Mouse (Mus musculus) kidney, postnatal 25 days (tissue): ENCODE results near the gene Cyp2j13.
"Not testable (repeated sequence)": the region's sequence is repeated elsewhere in the genome, so short reads cannot be mapped to it uniquely, and the experiment has no call there.

Experiments used
- DNase-seq, 2 experiments: peaks; one replicate each; pipeline ENCODE4 v3.0.0; 2021; ENCODE audit warnings: mixed read lengths in 2 of 2

The Cyp2j13 gene

DNA sequence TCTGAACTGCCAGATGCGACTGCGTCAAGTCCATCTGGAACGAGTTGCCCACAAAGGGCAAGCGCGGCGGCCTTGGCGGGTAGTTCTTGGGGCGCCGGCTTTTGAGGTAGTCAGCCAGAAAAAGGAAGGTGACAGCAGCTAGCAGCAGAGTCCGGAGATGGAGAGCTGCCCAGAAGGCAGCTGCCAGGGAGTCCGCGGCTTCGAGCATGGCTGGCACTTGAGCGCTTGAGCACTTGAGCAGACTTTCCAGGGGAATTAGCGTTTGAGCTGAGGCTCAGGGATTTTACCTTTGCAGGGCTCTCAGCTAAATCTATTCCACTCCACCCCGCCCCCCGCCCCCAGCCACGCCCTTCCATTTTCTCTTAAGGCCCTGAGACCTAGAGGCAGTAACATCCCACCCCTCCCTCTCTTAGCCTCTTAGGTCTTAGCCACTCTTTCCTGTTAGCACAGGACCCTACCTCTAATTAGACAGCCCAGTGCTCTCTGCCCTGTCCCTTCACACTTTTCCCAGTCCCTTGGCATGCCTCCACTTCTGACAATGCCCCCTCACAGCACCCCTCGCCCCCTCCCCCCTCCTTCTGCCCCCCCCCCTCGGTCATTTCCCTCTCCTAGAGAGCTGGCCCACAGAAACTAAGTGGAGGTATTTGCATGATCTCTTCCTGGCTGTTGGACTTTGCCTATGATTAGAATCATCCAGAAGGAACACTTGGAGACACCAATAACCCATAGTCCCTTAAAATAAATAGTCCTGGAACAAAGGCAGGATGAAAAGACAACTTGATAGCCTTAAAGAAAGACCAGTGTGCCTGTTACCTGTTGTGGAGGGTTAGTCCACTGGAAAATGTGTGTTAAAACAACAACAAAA, at the start of gene Cyp2j13:
Cyp2j13 (minus strand) TSS at position 286 of the 865 bp plus-strand sequence.
- DNase-seq, result peak; percentile 36 to 52

DNA sequence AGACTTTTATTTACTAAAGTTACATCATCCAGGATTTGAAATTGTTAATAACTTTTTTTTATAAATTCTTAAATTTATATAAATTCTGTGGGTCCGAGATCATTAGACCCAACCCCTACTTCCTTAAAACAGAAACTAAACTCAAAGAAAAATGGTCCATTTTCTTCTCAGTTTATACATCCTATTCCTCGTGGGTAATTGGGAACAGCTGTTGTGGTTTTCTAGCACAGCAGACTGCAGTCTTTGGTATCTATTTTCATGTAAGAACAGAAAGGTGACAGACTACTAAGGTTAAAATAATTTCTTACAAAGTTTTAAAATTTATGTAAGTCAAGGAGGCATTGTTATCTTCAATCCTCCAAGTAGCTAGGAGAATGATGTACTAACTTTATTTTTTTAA, 19.5 kb upstream of the Cyp2j13 start:
- no peak for DNase-seq

DNA sequence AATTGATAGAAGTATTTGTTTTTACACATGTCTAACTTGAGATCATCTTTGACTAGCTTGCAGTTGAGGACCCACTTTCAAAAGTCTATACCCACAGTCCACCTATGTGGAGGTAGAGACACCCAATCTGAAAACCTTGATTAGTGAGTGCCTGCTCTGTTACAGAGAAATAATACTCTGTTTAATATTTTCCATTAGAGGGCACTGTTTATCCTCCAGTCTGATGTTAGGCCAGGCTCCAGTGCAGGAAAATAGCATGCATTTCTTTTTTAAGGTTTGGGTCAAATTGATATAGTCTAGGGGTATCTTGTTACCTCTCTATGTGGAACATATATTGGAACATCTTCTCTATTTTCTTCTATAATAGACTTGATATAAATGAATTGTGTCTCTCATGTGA, 14.5 kb upstream of the Cyp2j13 start:
- DNase-seq, result no peak

DNA sequence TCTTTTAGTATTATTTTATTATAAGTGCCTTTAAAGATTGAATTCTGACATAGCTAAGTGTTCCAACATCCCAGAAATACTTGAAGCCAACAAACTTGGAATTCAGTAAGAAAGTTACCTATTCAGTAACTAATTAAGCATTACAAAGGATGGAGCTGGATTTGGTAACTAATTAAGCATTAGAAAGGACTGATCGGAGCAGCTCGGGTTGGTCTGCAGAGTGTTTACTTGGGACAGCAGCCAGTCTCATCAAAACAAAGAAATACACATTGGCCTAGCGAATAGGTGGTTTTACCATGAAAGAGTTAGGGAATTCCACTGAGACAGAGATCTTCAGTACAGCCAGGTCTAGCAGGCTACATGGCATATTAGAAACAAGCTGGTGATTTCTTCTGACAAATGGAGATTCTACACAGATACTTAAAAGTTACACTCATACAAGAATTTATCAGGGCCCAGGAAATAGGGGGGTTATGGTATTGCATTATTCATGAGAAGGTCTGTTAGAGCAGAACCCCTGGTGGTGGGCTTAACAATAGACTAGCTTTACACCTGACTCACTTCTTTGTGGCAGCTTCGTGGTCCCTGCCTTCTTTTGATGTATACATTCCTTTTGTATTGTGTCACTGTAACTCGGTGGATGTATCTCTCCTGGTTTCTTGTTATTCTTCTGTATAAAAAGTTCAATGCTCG, 12.2 kb upstream of the Cyp2j13 start:
- peak in 1 of 2 experiments; percentile 11 for DNase-seq

DNA sequence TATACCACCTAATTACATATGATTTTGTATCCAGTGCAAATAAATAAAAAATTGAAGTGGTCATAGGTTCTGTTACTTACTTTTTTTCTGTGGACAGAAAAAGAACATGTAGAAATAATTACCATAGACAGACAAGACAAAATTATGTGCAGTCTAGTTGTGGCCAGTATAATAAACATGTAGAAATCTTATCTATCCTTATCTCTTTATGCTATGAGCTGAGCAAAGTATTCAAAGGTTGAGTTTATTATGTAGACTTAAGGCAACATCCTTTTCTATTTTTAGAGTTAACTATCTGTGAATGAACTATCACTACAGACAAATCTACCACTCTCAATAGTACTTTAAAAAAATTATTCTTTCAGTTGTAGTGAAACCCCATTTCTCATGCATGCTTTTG, 962 bp upstream of the Cyp2j13 start:
- no peak for DNase-seq

DNA sequence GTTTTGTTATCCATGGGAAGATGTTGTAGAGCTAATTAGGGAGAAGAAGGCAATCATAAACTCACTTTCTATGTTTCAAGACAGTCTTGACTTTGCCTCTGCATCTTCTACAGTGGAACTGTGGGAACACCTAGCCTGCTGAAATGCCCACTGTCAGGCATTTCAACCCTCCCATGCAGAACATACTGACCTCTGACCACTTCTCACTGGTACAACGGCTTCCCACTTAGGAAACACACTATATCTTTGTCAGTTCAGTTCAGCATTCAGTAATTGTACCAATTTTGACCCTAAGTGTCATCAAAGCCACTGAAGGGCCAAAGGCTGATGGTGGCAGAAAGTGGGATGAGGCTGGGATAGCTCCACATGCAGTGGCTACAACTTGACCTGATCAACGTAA, 15.3 kb downstream of the Cyp2j13 start:
- DNase-seq, result no peak

DNA sequence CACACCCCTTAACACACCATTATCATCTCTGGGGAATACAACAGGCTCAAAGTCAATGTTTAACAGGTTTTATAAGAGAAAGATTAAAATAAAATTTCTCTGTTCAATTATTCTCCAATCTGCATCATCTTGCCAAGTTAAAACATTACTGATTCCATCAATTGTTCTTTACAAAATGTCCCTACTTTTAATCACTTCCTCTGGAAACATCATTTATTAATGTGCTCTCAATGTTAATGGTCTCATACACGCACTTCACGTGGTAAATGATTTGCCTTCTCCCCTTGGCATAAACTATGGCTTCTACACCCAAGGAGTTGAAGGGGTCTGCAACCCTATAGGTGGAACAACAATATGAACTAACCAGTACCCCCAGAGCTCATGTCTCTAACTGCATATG, 17.2 kb downstream of the Cyp2j13 start:
- DNase-seq, result no peak

DNA sequence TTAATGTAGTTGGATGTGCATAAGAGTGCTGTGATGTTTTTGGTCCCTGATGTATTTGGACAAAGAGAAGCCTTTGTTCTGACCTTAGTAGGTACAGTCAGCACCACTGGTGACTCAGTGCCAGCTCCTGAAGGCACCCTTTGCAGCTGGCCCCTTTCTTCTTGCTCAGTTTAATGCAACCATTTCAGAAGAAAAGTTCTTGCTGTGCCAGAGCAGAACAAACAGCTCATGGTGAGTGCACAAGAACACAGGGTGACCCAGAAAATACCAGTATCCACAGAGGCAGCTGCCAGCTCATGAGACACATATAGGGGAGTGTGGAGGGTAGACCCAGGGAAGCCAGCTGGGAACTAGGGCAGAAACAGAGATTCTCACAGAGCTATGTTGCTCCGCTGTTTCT, 48.9 kb downstream of the Cyp2j13 start:
- no peak for DNase-seq

DNA sequence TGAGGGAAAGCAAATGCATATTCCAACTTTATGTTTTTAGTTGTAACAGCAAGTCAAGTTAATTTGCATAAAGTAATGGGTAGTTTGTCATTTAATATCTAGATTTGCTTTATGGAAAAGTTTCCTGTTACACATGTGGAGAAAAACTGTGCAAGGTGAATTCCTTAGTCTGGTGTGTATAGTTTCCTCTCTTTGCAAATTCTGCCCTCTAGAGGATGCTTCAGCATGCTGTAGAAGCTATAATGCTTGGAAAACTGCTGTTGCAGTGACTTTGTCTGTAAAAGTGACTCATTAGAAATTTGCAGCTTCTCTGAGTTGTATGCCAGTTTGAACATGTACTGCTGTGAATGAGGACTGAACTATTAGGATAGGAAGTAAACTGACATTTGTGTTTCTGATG, 54.5 kb downstream of the Cyp2j13 start:
- peak in 1 of 2 experiments; percentile 9 for DNase-seq

DNA sequence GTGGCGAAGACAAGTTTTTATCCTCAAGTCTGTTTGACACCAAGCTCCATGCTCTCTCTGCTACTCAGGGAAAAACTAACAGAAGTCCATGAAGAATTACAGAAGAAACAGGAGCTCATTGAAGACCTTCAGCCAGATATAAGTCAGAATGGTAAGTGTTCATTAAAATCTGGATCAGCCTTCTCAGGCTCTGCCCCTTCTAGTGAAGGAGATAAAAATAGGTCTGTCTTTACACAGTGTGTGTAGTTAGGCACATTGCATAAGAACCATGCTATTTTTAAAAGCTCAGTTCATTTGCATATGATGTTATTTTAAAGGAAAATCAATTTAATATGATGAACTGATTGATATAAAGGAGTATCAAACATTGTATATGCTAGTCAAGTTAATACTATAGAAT, 60.5 kb downstream of the Cyp2j13 start:
- no peak for DNase-seq

DNA sequence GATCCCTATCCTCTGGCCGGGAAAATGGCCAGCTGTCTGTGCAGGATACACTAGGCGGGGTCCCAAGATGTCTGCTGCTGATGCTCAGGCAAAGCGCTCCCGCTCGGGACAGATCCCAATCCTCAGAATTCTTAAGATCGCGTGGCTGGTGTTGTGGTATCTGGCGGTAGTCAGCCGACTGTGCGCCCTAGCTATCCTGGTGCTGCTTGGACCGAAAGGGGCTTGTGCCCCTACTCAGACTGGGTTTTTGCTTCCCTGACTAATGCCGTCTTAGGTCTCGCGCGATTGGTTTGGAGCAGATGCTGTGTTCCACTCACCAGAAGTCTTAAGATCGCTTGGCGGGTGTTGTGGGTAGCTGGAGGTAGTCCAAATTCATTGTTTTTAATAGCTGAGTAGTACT, 95.1 kb downstream of the Cyp2j13 start:
- not testable (repeated sequence) for DNase-seq
